Mouse (Mus musculus): ENCODE results near the gene Zfp869. TPM values are rescaled to one million over a fixed set of nuclear protein-coding genes. Genes with fewer than 3 reads are reported as not detected.
"Not testable (repeated sequence)": the region's sequence is repeated elsewhere in the genome, so short reads cannot be mapped to it uniquely, and the experiment has no call there.

The Zfp869 gene
- polyA plus RNA-seq, 1 experiment from 2014 or later, result 10.7 TPM

- no peak overlapping the region for H3K4me2 ChIP-seq
- peaks cover 41% of the 10 kb centered on the region for H3K36me3 ChIP-seq (replicated peaks)
- H3K27me3 ChIP-seq, result no peaks in the 10 kb centered on the region
- H3K4me1 ChIP-seq (replicated peaks), result no peaks in the 10 kb centered on the region
- no peak for ATAC-seq (ENCODE audit: insufficient read depth)
- no peak overlapping the region for H3K27ac ChIP-seq (replicated peaks)
- no peaks in the 10 kb centered on the region for H3K9me3 ChIP-seq (replicated peaks)
- WGBS (ENCODE audit: insufficient replicate concordance), result 57% methylated on average over 6 of the region's 6 CpGs
- no peak overlapping the region for H3K9ac ChIP-seq
- H3K4me3 ChIP-seq (replicated peaks), result no peak overlapping the region
Observed at GRCm38 (mm10) chr8:69701810-69702209, 8.7 kb downstream of the Zfp869 start.

DNA sequence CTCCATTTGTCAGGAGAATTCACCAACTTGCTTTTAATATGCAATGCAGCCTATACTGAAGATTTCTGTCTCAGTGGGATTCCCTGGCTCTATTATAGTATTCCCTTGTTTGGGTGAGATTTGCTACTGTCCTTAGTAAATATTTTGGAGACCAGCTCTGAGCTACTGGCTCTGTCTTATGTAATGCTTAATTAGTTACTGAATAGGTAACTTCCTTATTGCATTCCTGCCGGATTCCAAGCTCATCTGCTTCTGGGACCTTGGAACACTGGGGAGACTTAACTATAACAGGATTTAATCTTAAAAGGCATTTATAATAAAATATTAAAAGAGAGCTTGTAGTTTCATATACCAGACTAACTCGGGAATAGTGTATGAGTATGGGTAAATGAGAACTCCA is 45.5 kb downstream of the Zfp869 start:
- not testable (repeated sequence) for H3K9me3 ChIP-seq (replicated peaks); H3K4me3 ChIP-seq (replicated peaks); H3K4me2 ChIP-seq; ATAC-seq (ENCODE audit: insufficient read depth); H3K27me3 ChIP-seq; H3K27ac ChIP-seq (replicated peaks); H3K36me3 ChIP-seq (replicated peaks); H3K9ac ChIP-seq; H3K4me1 ChIP-seq (replicated peaks)
- WGBS (ENCODE audit: insufficient replicate concordance), result 51% methylated on average over 2 of the region's 2 CpGs

- peak; percentile 54; the same call in 1 of the 2 replicates for ATAC-seq (ENCODE audit: insufficient read depth)
- Histone ChIP-seq H3K4me1 (replicated peaks) (no peaks in the 10 kb centered on the region), H3K4me2 (no peak overlapping the region), H3K36me3 (replicated peaks) (no peaks in the 10 kb centered on the region), H3K9me3 (replicated peaks) (no peaks in the 10 kb centered on the region), H3K27me3 (0 out of 2 replicates have a peak, but pooled peaks cover 1% of the 10 kb centered on the region), H3K9ac (no peak overlapping the region), H3K27ac (replicated peaks) (no peak overlapping the region), H3K4me3 (replicated peaks) (no peak overlapping the region)
Observed at GRCm38 (mm10) chr8:69661294-69661693, 49.2 kb downstream of the Zfp869 start.

Other genes with a start within 250 kb of the Zfp869 start
- gene Gm7697, start 187.7 kb downstream of the Zfp869 start, polyA plus RNA-seq (2015; fragmentation: Nextera tagmentation; extraction: Ambion mirVana), result not detected in 2 replicates
- gene Zfp868, start 85.2 kb downstream of the Zfp869 start, polyA plus RNA-seq (2015; fragmentation: Nextera tagmentation; extraction: Ambion mirVana), result 6.9 and 7.2 TPM in 2 replicates
- 0.44 and 0.54 TPM in 2 replicates for gene Zfp964, start 56.2 kb downstream of the Zfp869 start, polyA plus RNA-seq (2015; fragmentation: Nextera tagmentation; extraction: Ambion mirVana)
- gene Zfp963, start 39.2 kb upstream of the Zfp869 start, polyA plus RNA-seq (2015; fragmentation: Nextera tagmentation; extraction: Ambion mirVana), result 2.0 and 2.2 TPM in 2 replicates
- gene Gm20422, start 64.2 kb upstream of the Zfp869 start, polyA plus RNA-seq (2015; fragmentation: Nextera tagmentation; extraction: Ambion mirVana), result 0.62 TPM in 1 of 2 replicates, not detected in the other
- gene Atp13a1, start 80.4 kb upstream of the Zfp869 start, polyA plus RNA-seq (2015; fragmentation: Nextera tagmentation; extraction: Ambion mirVana), result 19.6 and 23.0 TPM in 2 replicates
- gene Zfp866, start 80.5 kb upstream of the Zfp869 start, polyA plus RNA-seq (2015; fragmentation: Nextera tagmentation; extraction: Ambion mirVana), result 7.4 and 8.5 TPM in 2 replicates
- gene Gmip, start 98.0 kb upstream of the Zfp869 start, polyA plus RNA-seq (2015; fragmentation: Nextera tagmentation; extraction: Ambion mirVana), result 5.7 and 7.5 TPM in 2 replicates
- 0.06 TPM in 2 replicates for gene Lpar2, start 111.7 kb upstream of the Zfp869 start, polyA plus RNA-seq (2015; fragmentation: Nextera tagmentation; extraction: Ambion mirVana)
- gene Pbx4, start 121.8 kb upstream of the Zfp869 start, polyA plus RNA-seq (2015; fragmentation: Nextera tagmentation; extraction: Ambion mirVana), result 2.0 and 2.4 TPM in 2 replicates
- gene Cilp2, start 177.0 kb upstream of the Zfp869 start, polyA plus RNA-seq (2015; fragmentation: Nextera tagmentation; extraction: Ambion mirVana), result 0.03 and 0.06 TPM in 2 replicates
- gene Tssk6, start 191.5 kb upstream of the Zfp869 start, polyA plus RNA-seq (2015; fragmentation: Nextera tagmentation; extraction: Ambion mirVana), result 2.1 TPM in 2 replicates
- 89.7 and 96.9 TPM in 2 replicates for gene Ndufa13, start 191.8 kb upstream of the Zfp869 start, polyA plus RNA-seq (2015; fragmentation: Nextera tagmentation; extraction: Ambion mirVana)
- 0.51 and 0.54 TPM in 2 replicates for gene Yjefn3, start 192.0 kb upstream of the Zfp869 start, polyA plus RNA-seq (2015; fragmentation: Nextera tagmentation; extraction: Ambion mirVana)